Mouse (Mus musculus): Measurements from ENCODE around the gene Grb7. TPM values are rescaled to one million over a fixed set of nuclear protein-coding genes. Genes with fewer than 3 reads are reported as not detected.

Gene Grb7
- total RNA-seq (2023) = 0.91 to 1.2 TPM (median 0.96 TPM) in 4 replicates

DNA sequence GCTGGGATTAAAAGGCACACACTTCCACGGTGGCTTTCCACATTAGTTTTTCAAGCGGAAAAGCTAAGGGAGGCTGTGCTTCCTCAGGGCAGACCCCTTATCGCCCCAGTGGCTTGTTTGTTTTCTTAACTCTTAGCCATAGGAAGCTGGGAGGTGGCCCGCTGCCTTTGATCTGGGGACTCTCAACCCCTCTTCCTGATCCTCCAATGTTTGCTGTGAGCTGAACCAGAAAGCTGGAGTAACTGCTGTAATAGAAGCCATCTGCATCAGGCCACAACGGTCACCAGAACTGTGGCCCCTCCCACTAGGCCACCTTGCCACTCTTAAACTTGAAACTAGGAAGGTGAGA lies at the start of gene Grb7:
Grb7 (plus strand) TSS at position 182 of the 349 bp plus-strand sequence.

DNA sequence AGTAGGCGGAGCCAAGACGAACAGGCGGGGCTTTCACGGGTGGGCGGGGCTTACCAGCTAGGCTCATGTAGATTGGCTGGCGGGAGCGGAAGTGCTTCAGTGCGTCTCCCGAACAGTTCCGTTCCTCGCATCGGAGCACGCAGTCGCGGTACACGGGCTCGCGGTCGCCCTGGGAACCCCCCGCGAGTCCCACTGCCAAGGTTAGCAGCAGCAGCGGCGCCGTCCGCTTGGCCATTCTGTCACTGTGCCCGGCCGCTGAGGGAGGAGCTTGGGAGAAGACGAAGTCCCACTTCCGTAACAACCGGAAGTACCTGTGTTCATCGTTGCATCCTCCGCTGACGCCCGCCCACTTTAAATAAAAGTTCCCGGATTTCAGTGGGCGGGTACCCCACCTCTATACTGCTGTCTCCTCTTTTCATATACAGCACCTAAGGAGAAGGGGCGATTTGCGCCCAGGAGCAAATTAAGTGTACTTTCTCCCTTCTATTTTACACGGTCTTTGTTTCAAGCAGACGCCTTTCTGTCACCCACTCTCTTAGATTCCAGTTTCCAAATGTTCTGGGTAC lies 46.0 kb upstream of the Grb7 start, which contains the start of gene Pgap3:
Pgap3 (minus strand) TSS at position 330 of the 566 bp plus-strand sequence.

DNA sequence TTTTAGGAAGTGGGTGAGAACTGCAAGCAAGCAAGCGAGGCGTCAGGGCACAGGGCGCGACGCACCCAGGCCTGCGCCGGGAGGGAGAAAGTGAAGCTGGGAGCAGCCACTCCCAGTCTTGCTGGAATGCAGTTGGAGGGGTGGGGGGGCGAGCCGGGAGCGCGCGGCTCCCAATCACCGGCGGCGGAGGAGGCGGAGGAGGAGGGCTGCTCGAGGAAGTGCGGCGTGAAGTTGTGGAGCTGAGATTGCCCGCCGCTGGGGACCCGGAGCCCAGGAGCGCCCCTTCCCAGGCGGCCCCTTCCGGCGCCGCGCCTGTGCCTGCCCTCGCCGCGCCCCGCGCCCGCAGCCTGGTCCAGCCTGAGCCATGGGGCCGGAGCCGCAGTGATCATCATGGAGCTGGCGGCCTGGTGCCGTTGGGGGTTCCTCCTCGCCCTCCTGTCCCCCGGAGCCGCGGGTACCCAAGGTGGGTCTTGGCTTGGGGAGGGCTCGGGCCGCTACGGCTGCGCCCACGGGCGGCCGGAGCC lies 33.9 kb upstream of the Grb7 start, which contains the start of gene Erbb2:
Erbb2 (plus strand) TSS at position 198 of the 524 bp plus-strand sequence.

DNA sequence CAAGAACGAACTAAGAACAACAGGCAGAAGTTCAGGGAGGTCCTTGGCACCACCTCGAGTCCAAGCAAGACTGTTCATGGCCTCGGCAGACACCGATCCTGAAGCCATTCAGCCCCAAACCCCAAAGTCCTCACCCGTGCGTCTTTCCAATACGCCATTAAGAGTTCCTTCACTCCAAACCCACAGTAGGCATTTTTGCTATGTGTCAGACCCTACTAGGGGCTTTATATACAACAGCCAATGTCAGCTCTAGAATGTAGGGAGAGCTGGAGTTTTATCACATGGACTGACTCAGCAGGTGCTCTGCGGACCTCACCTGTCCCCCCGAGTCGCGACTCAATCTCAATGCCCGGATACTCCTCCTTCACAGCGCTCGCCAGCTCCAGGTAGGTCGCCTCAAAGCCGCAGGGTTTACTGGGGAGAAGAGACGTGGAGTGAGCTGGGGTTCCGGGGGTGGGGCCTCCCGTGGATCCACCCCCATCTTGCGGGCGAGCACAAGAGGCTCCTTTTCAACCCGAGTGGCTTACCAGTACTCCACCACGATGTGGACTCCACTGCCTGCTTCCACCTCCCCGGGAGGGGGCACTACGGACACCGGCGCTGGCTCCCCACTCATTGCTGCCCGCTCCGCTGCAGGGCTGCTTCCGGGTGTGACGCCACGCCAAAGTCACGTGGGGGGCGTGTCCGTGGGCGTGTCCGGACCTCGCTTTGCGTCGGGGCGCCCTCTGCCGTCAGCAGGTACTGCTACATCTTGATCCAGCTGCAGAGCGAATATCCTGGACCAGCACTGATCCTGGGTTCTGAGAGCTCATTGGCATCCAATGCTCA lies 7.6 kb upstream of the Grb7 start, which contains the start of gene Mien1:
Mien1 (minus strand) TSS at position 661 of the 828 bp plus-strand sequence.

Other genes with a start within 250 kb of the Grb7 start
- gene Cdk12, start 243.3 kb upstream of the Grb7 start, total RNA-seq (2023) = 110 to 118 TPM (median 114 TPM) in 4 replicates
- 0.22 to 0.60 TPM (median 0.55 TPM) in 3 of 4 replicates, not detected in the other for gene Neurod2, start 116.7 kb upstream of the Grb7 start, total RNA-seq (2023)
- not detected in 4 replicates for gene Ppp1r1b, start 98.0 kb upstream of the Grb7 start, total RNA-seq (2023)
- gene Stard3, start 88.0 kb upstream of the Grb7 start, total RNA-seq (2023) = 35.4 to 41.5 TPM (median 37.8 TPM) in 4 replicates
- not detected in 4 replicates for gene Tcap, start 62.6 kb upstream of the Grb7 start, total RNA-seq (2023)
- not detected in 4 replicates for gene Pnmt, start 59.9 kb upstream of the Grb7 start, total RNA-seq (2023)
- gene Pgap3, start 45.9 kb upstream of the Grb7 start, total RNA-seq (2023) = 6.0 to 10.0 TPM (median 8.3 TPM) in 4 replicates
- gene Erbb2, start 33.9 kb upstream of the Grb7 start, total RNA-seq (2023) = 0.17 to 0.64 TPM in 2 of 4 replicates, not detected in the others
- 46.7 to 54.3 TPM (median 50.1 TPM) in 4 replicates for gene Mien1, start 7.4 kb upstream of the Grb7 start, total RNA-seq (2023)
- gene Ikzf3, start 99.6 kb downstream of the Grb7 start, total RNA-seq (2023) = 582 to 682 TPM (median 633 TPM) in 4 replicates
- 4.6 to 9.1 TPM (median 5.9 TPM) in 4 replicates for gene Zpbp2, start 104.7 kb downstream of the Grb7 start, total RNA-seq (2023)
- gene Ormdl3, start 141.0 kb downstream of the Grb7 start, total RNA-seq (2023) = 16.0 to 19.1 TPM (median 17.6 TPM) in 4 replicates
- gene Lrrc3c, start 151.9 kb downstream of the Grb7 start, total RNA-seq (2023) = not detected in 4 replicates
- gene Gm12355, start 179.3 kb downstream of the Grb7 start, total RNA-seq (2023) = 29.4 to 36.1 TPM (median 32.5 TPM) in 4 replicates
- gene Gsdma3, start 180.0 kb downstream of the Grb7 start, total RNA-seq (2023) = 0.37 TPM in 1 of 4 replicates, not detected in the others
- gene Gsdma2, start 200.4 kb downstream of the Grb7 start, total RNA-seq (2023) = not detected in 4 replicates
- gene Gsdma, start 218.0 kb downstream of the Grb7 start, total RNA-seq (2023) = not detected in 4 replicates
- gene Psmd3, start 236.2 kb downstream of the Grb7 start, total RNA-seq (2023) = 70.0 to 78.6 TPM (median 73.2 TPM) in 4 replicates